Mouse (Mus musculus): Measurements from ENCODE around the gene H2-Aa.
"Not testable (repeated sequence)": the region's sequence is repeated elsewhere in the genome, so short reads cannot be mapped to it uniquely, and the experiment has no call there.

H2-Aa gene

GRCm38 (mm10) chr17:34287648-34288047 lies at the start of gene H2-Aa:
Gene H2-Aa (minus strand): TSS chr17:34287823.
- peak in 1 of 2 experiments; percentile 61 for DNase-seq (ENCODE audit: low spot score in 2 of 2)

GRCm38 (mm10) chr17:34331200-34331599 lies 43.6 kb upstream of the H2-Aa start:
- no peak for DNase-seq (ENCODE audit: low spot score in 2 of 2)

GRCm38 (mm10) chr17:34329807-34330206 lies 42.2 kb upstream of the H2-Aa start:
- no peak for DNase-seq (ENCODE audit: low spot score in 2 of 2)

DNA sequence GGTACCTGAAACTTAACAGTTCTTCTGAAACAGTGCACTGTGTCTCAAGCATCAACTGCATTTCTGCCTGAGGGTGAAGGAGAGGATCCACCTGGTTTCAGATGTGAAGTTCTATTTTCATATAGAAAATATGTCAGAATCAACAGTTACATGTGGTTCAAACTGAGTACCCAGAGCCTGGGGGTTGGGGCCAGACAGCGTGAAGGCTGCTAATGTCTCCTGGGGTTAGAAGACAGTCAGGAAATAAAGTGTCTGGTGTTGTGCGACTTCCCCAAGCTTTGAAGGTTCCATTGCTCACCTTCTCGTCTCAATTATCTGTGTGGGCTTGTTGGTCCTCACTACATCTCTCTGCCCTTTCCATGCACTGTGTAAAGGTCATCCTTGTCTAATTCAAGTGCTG lies 38.8 kb upstream of the H2-Aa start:
- DNase-seq (ENCODE audit: low spot score in 2 of 2): no peak

- no peak for DNase-seq (ENCODE audit: low spot score in 2 of 2)
Measured at GRCm38 (mm10) chr17:34325436-34325835, 37.8 kb upstream of the H2-Aa start, which contains the start of gene H2-Eb2. Gene H2-Eb2 (plus strand): TSS chr17:34325665.

DNA sequence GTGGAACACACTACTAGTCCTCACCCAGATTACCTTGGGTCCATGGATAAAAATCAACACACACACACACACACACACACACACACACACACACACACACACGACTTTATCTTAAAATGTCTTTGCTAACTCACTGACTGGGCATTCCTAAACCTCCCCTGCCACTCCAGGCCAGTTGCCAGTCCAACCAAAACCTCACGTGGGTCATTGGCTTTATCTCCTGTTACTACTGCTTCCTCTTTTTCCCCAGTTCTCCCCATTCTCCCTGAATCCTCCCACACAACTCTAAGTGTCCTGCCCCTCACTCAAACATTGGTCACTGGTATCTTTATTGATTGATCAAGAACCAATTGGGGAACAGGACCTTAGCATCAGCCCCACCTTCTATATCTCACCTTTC lies 29.7 kb upstream of the H2-Aa start:
- DNase-seq (ENCODE audit: low spot score in 2 of 2): no peak

DNA sequence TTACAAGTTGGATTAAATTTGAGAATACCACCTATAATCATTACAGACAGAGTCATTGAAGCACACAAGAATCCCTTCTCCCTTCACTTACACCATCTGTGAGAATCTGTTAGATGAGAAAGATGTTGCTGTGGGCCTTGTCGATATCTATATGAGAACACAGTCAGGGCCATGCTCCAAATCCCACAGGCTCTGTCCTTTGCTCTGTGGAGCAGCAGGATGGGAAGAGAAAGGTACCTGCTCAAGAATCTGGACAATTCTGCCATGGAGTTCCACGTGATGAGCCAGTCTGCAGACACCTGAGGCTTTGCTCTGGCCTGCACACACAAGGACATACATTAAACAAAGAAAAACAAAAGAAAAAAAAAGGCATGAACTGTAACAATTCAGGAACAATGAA lies 29.1 kb upstream of the H2-Aa start:
- DNase-seq (ENCODE audit: low spot score in 2 of 2): no peak

- DNase-seq (ENCODE audit: low spot score in 2 of 2): no peak
Measured at GRCm38 (mm10) chr17:34315512-34315911, 27.9 kb upstream of the H2-Aa start.

DNA sequence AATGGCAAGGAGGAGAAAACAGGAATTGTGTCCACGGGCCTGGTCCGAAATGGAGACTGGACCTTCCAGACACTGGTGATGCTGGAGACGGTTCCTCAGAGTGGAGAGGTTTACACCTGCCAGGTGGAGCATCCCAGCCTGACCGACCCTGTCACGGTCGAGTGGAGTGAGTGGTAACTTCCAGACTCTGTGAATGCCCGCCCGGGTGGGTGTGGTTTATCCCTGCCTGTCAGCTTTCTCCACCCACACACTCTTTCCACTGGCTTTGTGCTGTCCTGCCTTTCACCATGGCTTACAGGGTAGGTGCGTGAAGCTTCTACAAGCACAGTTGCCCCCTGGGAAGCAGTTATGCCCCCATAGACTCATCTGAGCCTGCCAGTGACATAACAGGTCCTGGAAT lies 26.7 kb upstream of the H2-Aa start:
- DNase-seq (ENCODE audit: low spot score in 2 of 2): no peak

GRCm38 (mm10) chr17:34313393-34313792 lies 25.8 kb upstream of the H2-Aa start:
- peak; percentile 71 to 83 for DNase-seq (ENCODE audit: low spot score in 2 of 2)

- DNase-seq (ENCODE audit: low spot score in 2 of 2): no peak
Measured at GRCm38 (mm10) chr17:34312185-34312584, 24.6 kb upstream of the H2-Aa start.

- DNase-seq (ENCODE audit: low spot score in 2 of 2): not testable (repeated sequence)
Measured at GRCm38 (mm10) chr17:34310526-34310925, 22.9 kb upstream of the H2-Aa start.

GRCm38 (mm10) chr17:34309683-34310385 lies 22.2 kb upstream of the H2-Aa start:
- peak in 1 of 2 experiments; percentile 51 for DNase-seq (ENCODE audit: low spot score in 2 of 2)

- no peak for DNase-seq (ENCODE audit: low spot score in 2 of 2)
Measured at GRCm38 (mm10) chr17:34309225-34309624, 21.6 kb upstream of the H2-Aa start.

- DNase-seq (ENCODE audit: low spot score in 2 of 2): no peak
Measured at GRCm38 (mm10) chr17:34308161-34308560, 20.5 kb upstream of the H2-Aa start.

DNA sequence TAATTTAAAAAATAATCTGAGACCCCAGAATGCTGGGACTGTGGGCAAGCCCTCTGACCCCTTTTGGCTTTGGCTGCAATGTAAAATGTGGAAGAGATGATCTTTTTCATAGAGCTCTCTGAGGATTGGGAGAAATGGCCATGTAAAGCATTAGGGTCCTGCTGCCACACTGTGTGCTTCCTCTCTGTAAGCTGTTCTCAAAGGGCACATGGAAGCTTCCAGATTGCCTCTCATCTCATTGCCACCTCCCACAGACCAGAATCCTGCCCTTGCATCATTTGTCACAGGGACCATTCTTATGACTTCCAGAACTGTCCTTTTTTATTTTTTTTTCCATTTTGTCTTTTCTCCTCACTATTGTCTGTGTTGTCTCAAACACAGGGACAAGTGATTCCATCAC lies 19.6 kb upstream of the H2-Aa start:
- no peak for DNase-seq (ENCODE audit: low spot score in 2 of 2)

GRCm38 (mm10) chr17:34306407-34306806 lies 18.8 kb upstream of the H2-Aa start:
- DNase-seq (ENCODE audit: low spot score in 2 of 2): no peak

- peak; percentile 76 to 87 for DNase-seq (ENCODE audit: low spot score in 2 of 2)
Measured at GRCm38 (mm10) chr17:34305380-34306030, 17.9 kb upstream of the H2-Aa start, which contains the start of gene H2-Eb1. Gene H2-Eb1 (plus strand): TSS chr17:34305867.

- DNase-seq (ENCODE audit: low spot score in 2 of 2): peak in 1 of 2 experiments; percentile 51
Measured at GRCm38 (mm10) chr17:34304751-34305150, 17.1 kb upstream of the H2-Aa start.

- no peak for DNase-seq (ENCODE audit: low spot score in 2 of 2)
Measured at GRCm38 (mm10) chr17:34303789-34304188, 16.2 kb upstream of the H2-Aa start.

DNA sequence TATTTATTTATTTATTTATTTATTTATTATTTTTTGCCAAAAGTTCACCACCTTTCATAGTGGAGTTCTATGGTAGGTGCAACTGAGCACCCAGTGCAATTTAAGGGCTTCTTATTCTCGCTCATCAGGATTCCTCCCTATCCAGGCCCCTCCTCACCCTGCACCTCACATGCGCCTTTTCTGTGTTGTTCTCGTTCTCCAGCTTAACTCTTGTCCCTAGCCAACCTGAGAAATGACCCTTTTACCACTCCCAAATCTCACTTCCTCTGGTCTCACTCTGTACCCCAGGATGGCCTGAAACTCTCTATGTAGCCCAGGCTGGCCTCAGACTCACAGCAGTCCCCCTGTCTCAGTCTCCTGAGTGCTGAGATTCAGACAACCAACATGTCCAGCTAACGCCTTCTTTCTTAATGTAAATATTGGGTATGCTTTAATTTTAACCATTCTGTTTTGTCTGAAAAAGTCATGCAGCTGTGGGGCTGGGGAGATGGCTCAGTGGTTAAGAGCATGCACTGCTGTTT lies 14.1 kb upstream of the H2-Aa start:
- DNase-seq (ENCODE audit: low spot score in 2 of 2): no peak

GRCm38 (mm10) chr17:34300691-34301566 lies 13.3 kb upstream of the H2-Aa start:
- DNase-seq (ENCODE audit: low spot score in 2 of 2): no peak

Measured in cerebellum, postnatal 4 days (tissue).